ENCODE assay signal across 9 mouse cellular contexts in genomic region chr2:30541541-30541940, GRCm38 (mm10). TPM values are rescaled to one million over a fixed set of nuclear protein-coding genes. Genes with fewer than 3 reads are reported as not detected.
DNase-seq lines count a peak whose midpoint lies in the region; ATAC-seq and TF ChIP-seq lines count a peak whose summit lies in the region.
"Had no signal": no experiment of that assay in that cellular context is flagged by ENCODE, and none has a peak within 500 bp of the region (broad histone marks: within the 10 kb centered on the region; RNA-seq: fewer than 3 reads in every experiment).

No protein-coding gene starts in this region.

- no peak for TF ChIP-seq EP300 in stomach, postnatal 0 days (optimal IDR thresholded peaks at IDR 0.05)

- DNase-seq in stomach, postnatal 0 days (ENCODE audit: low spot score), result no peak
- no peak for DNase-seq in hindbrain, embryonic 14.5 days (ENCODE audit: low spot score)
- DNase-seq in urinary bladder, postnatal 25 days (ENCODE audit: low spot score), result no peak
- no peak for DNase-seq in ovary, postnatal 10 days (ENCODE audit: low spot score)
- no peak for DNase-seq in frontal cortex, postnatal 36 days (ENCODE audit: low spot score in 2 of 2)
- DNase-seq: gastrocnemius, postnatal 10 days; right cerebral cortex, postnatal 25 days had no signal

- no peak overlapping the region for H3K27ac ChIP-seq in stomach, embryonic 16.5 days (ENCODE audit: low read length)
- no peak overlapping the region for H3K27ac ChIP-seq in stomach, postnatal 0 days (replicated peaks)
- peak overlapping the region; percentile 69 for H3K27ac ChIP-seq in hindbrain, embryonic 14.5 days
- H3K27ac ChIP-seq in limb, embryonic 12.5 days, result peak overlapping the region; percentile 64

- TF ChIP-seq CTCF in stomach, postnatal 0 days (IDR thresholded peaks at IDR 0.05; ENCODE audit: low read depth), result no peak

- peaks cover 14% of the 10 kb centered on the region for H3K4me1 ChIP-seq in stomach, embryonic 16.5 days (ENCODE audit: control insufficient read depth, insufficient read depth, low read length)
- H3K4me1 ChIP-seq in stomach, postnatal 0 days (replicated peaks; ENCODE audit: control insufficient read depth, insufficient read depth), result peaks cover 6% of the 10 kb centered on the region; the same call in 1 of the 2 replicates
- peaks cover 30% of the 10 kb centered on the region for H3K4me1 ChIP-seq in hindbrain, embryonic 14.5 days (replicated peaks; ENCODE audit: control insufficient read depth, insufficient read depth, low read length)
- peaks cover 42% of the 10 kb centered on the region for H3K4me1 ChIP-seq in limb, embryonic 12.5 days (replicated peaks)

- peak overlapping the region; percentile 11; the same call in 1 of the 2 replicates for H3K9ac ChIP-seq in stomach, embryonic 16.5 days (ENCODE audit: low read length)
- H3K9ac ChIP-seq in stomach, postnatal 0 days (ENCODE audit: low read length), result no peak overlapping the region
- 0 out of 2 replicates have a peak overlapping the region, but pooled peaks have one; percentile 7 for H3K9ac ChIP-seq in hindbrain, embryonic 14.5 days
- H3K9ac ChIP-seq in limb, embryonic 12.5 days (replicated peaks), result no peak overlapping the region

- H3K4me2 ChIP-seq in stomach, embryonic 16.5 days (ENCODE audit: low read depth, low read length), result no peak overlapping the region
- no peak overlapping the region for H3K4me2 ChIP-seq in stomach, postnatal 0 days (replicated peaks; ENCODE audit: low read depth)
- no peak overlapping the region for H3K4me2 ChIP-seq in hindbrain, embryonic 14.5 days (replicated peaks)
- H3K4me2 ChIP-seq in limb, embryonic 12.5 days, result no peak overlapping the region

- H3K9me3 ChIP-seq in stomach, embryonic 16.5 days (replicated peaks; ENCODE audit: control insufficient read depth, low read length), result no peaks in the 10 kb centered on the region
- H3K9me3 ChIP-seq in stomach, postnatal 0 days (ENCODE audit: control insufficient read depth, low read length), result no peaks in the 10 kb centered on the region
- H3K9me3 ChIP-seq in hindbrain, embryonic 14.5 days (ENCODE audit: control insufficient read depth, low read length), result no peaks in the 10 kb centered on the region
- no peaks in the 10 kb centered on the region for H3K9me3 ChIP-seq in limb, embryonic 12.5 days

- H3K4me3 ChIP-seq in stomach, embryonic 16.5 days (replicated peaks; ENCODE audit: low read length), result no peak overlapping the region
- no peak overlapping the region for H3K4me3 ChIP-seq in stomach, postnatal 0 days (ENCODE audit: low read depth, low read length)
- no peak overlapping the region for H3K4me3 ChIP-seq in hindbrain, embryonic 14.5 days (replicated peaks; ENCODE audit: low read length)
- H3K4me3 ChIP-seq in limb, embryonic 12.5 days (replicated peaks), result no peak overlapping the region

- H3K36me3 ChIP-seq in stomach, embryonic 16.5 days (ENCODE audit: control insufficient read depth, insufficient read depth, low read length), result no peaks in the 10 kb centered on the region
- H3K36me3 ChIP-seq in stomach, postnatal 0 days (ENCODE audit: control insufficient read depth, insufficient read depth, low read length), result no peaks in the 10 kb centered on the region
- no peaks in the 10 kb centered on the region for H3K36me3 ChIP-seq in hindbrain, embryonic 14.5 days (replicated peaks; ENCODE audit: control insufficient read depth, insufficient read depth)
- H3K36me3 ChIP-seq in limb, embryonic 12.5 days, result no peaks in the 10 kb centered on the region

- no peak for ATAC-seq in stomach, embryonic 16.5 days (ENCODE audit: insufficient read depth, low FRiP score)
- ATAC-seq in stomach, postnatal 0 days (ENCODE audit: low FRiP score, low TSS enrichment), result no peak
- no peak for ATAC-seq in hindbrain, embryonic 14.5 days (ENCODE audit: low FRiP score)
- ATAC-seq in limb, embryonic 12.5 days (ENCODE audit: insufficient number of reproducible peaks, insufficient read depth, low FRiP score, low TSS enrichment, low read depth), result no peak

- 39% methylated on average over 4 of the region's 4 CpGs for WGBS in stomach, embryonic 16.5 days
- 35% methylated on average over 4 of the region's 4 CpGs for WGBS in stomach, postnatal 0 days
- WGBS in hindbrain, embryonic 14.5 days, result 40% methylated on average over 4 of the region's 4 CpGs
- 22% methylated on average over 4 of the region's 4 CpGs for WGBS in limb, embryonic 12.5 days

- H3K27me3 ChIP-seq in stomach, embryonic 16.5 days (ENCODE audit: control insufficient read depth, insufficient read depth, low read length), result no peaks in the 10 kb centered on the region
- no peaks in the 10 kb centered on the region for H3K27me3 ChIP-seq in stomach, postnatal 0 days (ENCODE audit: control insufficient read depth, insufficient read depth, low read length)
- no peaks in the 10 kb centered on the region for H3K27me3 ChIP-seq in hindbrain, embryonic 14.5 days (ENCODE audit: control insufficient read depth, insufficient read depth, low read length)
- no peaks in the 10 kb centered on the region for H3K27me3 ChIP-seq in limb, embryonic 12.5 days

RNA-seq across cellular contexts. Expression of gene Cstad, which starts 53.3 kb away (rescaled TPM):
- polyA plus RNA-seq in stomach, embryonic 16.5 days (2015; fragmentation: Nextera tagmentation; extraction: Ambion mirVana), result 0.34 and 1.1 TPM in 2 replicates
- polyA plus RNA-seq in stomach, postnatal 0 days (2015; fragmentation: Nextera tagmentation; extraction: Ambion mirVana), result 0.57 and 0.63 TPM in 2 replicates
- 1.6 TPM in 1 of 2 replicates, not detected in the other for polyA plus RNA-seq in hindbrain, embryonic 14.5 days (2014; fragmentation: Nextera tagmentation; extraction: Ambion mirVana)
- polyA plus RNA-seq in limb, embryonic 12.5 days (2016; fragmentation: Nextera tagmentation; extraction: Ambion mirVana), result 0.63 and 1.7 TPM in 2 replicates

Comparison
In these comparisons a context has a peak if more than half of its experiments do, and no peak if none do; other contexts are left out.
1. H3K9ac ChIP-seq: peak in stomach, embryonic 16.5 days (single experiment) and hindbrain, embryonic 14.5 days (single experiment); none in stomach, postnatal 0 days (single experiment) and limb, embryonic 12.5 days (single experiment).
2. H3K27ac ChIP-seq: peak in hindbrain, embryonic 14.5 days (single experiment) and limb, embryonic 12.5 days (single experiment); none in stomach, embryonic 16.5 days (single experiment) and stomach, postnatal 0 days (single experiment).